Mouse (Mus musculus): ENCODE results near the gene Kcnk10. TPM values are rescaled to one million over a fixed set of nuclear protein-coding genes. Genes with fewer than 3 reads are reported as not detected.

Gene Kcnk10
- polyA plus RNA-seq, 1 experiment from 2014 or later, result 3.3 TPM

DNA sequence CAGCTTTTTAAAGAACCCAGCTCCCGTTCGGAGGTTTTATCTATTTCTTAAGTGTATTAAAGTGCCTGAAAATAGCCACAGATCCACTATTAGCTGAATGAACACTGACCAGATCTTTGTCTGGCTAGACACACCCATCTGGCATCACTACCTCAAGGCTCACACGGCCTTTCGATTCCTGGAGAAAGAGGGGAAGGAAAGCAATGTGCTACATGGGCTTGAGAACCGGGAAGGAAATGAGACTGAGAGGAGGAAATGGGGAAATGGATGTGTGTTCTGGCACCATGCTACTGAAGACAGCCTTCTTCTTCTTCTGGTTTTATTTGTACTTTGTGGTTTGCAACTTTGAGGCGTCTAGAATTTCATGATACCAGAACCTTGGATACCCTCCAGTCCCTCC, 8.7 kb downstream of the Kcnk10 start:
- POLR2A ChIA-PET, result no interaction called here
- DNase-seq (ENCODE audit: low read depth, low spot score) (no peak), ATAC-seq (no peak)
- in situ Hi-C loops (cut with MboI; ENCODE audit: low pct_unique_long_range_greater_than_20kb), result no loop called here
- H3K27me3 ChIP-seq, result no peaks in the 10 kb centered on the region
- CTCF ChIA-PET, result no interaction called here
- no peak for TF ChIP-seq CTCF (IDR thresholded peaks at IDR 0.05)

DNA sequence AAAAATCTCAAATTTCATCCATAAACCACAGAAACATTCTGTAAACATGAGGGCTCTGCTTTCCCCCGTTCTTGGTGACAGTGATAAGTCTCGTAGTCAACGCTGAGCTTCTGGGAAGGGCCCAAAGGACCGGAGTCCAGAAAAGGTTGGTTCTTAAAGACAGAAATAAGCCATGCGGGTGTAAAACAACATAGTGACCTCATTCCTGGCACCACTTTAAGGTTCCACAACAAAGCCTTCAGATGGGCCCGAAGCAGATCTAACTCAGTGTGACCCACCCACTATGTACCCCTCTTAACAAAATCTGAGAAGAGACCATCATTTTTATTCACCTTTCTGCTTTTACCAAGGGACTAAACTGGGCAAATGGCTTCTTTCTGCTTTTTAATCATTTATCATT, 10.2 kb downstream of the Kcnk10 start:
- ChIA-PET POLR2A (no interaction called here), CTCF (no interaction called here)
- no peak for DNase-seq (ENCODE audit: low read depth, low spot score)
- in situ Hi-C loops (cut with MboI; ENCODE audit: low pct_unique_long_range_greater_than_20kb), result no loop called here
- no peaks in the 10 kb centered on the region for H3K27me3 ChIP-seq
- no peak for ATAC-seq
- no peak for TF ChIP-seq CTCF (IDR thresholded peaks at IDR 0.05)

DNA sequence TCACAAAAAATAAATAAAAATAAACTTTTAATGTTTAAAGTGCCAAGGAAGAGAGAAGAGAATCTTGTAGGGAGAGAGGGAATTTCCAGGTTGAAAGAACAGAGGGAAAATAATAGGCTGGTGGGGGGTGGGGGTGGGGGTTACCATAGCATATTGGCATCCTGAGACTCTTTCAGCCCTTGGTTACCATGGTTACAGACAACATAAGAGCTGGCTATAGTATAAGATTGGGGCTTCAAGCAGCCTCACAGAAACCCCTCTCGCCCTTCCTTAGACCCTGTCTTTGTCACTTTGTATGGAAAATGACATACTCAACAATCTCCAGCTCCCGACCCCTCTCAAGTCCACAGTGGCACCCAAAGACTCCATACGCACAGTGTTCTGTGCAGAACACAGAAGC, 13.7 kb downstream of the Kcnk10 start:
- no peaks in the 10 kb centered on the region for H3K27me3 ChIP-seq
- no peak for TF ChIP-seq CTCF (IDR thresholded peaks at IDR 0.05)
- in situ Hi-C loops (cut with MboI; ENCODE audit: low pct_unique_long_range_greater_than_20kb), result no loop called here
- CTCF ChIA-PET, result no interaction called here
- ATAC-seq, result no peak
- POLR2A ChIA-PET, result no interaction called here
- DNase-seq (ENCODE audit: low read depth, low spot score), result no peak

DNA sequence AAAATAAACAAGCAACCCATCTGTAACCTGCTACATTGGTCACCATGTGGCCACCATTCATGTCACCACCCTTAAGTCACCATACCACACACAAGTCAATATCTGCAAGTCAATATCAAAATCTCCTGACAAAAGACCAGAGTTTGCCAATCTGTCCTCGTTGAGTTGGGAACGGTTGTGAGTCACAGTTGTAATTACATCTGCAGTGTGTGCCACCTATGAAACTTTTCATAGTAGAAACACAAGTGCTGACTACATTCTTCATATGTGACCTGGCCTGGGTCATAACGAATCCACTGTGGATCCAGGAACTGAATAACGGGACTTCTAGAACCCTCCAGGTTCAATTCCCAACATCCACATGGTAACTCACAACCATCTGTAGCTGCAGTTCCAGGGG, 14.8 kb downstream of the Kcnk10 start:
- ATAC-seq (no peak), DNase-seq (ENCODE audit: low read depth, low spot score) (no peak)
- POLR2A ChIA-PET, result no interaction called here
- no peak for TF ChIP-seq CTCF (IDR thresholded peaks at IDR 0.05)
- CTCF ChIA-PET, result no interaction called here
- in situ Hi-C loops (cut with MboI; ENCODE audit: low pct_unique_long_range_greater_than_20kb), result no loop called here
- no peaks in the 10 kb centered on the region for H3K27me3 ChIP-seq

DNA sequence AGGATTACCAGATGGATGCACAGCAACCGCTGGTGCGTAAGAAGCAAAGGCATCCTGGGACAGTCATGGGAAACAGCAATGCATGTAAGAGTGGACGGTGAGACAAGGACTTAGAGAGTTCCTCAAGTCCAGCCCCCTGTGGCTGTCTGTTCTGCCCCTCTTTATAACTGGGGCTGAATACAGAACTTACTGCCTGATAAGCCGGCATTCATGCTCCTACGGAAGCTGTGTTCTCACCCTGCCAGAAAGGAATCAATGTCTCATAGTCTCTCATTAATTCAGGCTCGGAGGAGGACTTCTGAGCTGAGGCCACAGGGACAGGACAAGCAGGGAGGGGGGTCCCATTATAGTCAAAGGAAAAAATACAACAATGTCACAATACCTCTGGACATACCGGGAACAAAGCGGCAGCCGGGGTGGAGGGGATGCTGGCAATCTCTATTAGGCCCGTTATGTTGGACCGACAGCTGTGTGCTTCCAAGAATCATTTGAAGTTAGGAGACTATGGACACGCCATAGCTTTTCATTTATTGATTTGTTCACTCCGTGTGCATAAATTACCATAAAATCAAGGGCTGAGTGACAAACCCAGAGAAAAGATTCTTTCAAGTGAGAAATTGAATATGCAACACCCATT, 15.7 kb downstream of the Kcnk10 start:
- CTCF ChIA-PET, result no interaction called here
- no peaks in the 10 kb centered on the region for H3K27me3 ChIP-seq
- ATAC-seq (no peak), DNase-seq (ENCODE audit: low read depth, low spot score) (no peak)
- TF ChIP-seq CTCF (IDR thresholded peaks at IDR 0.05), result no peak
- POLR2A ChIA-PET, result no interaction called here
- in situ Hi-C loops (cut with MboI; ENCODE audit: low pct_unique_long_range_greater_than_20kb), result no loop called here

DNA sequence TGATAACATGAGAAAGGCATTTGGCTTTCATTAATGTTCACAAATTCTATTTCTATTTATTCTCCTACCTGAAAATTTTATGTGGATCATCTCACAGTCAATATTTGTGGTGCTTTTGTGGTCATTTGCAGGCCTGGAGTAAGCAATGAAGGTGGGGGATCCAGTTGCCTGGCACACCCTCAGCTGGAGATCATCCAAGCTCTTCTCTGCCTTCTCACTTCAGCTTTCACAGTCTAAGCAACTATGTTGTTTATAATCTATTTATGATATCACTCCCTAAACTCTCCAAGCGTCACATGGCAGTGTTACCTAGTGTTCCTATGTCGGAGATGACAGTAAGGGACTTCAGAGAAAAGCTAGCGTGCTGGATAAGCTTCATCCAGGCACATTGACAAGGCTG, 18.1 kb downstream of the Kcnk10 start:
- ATAC-seq, result no peak
- CTCF ChIA-PET, result interaction anchor here (1.2 kb wide), 1 partner anchor 26 kb away, joined by 4 read pairs; no protein-coding TSS in a partner anchor

DNA sequence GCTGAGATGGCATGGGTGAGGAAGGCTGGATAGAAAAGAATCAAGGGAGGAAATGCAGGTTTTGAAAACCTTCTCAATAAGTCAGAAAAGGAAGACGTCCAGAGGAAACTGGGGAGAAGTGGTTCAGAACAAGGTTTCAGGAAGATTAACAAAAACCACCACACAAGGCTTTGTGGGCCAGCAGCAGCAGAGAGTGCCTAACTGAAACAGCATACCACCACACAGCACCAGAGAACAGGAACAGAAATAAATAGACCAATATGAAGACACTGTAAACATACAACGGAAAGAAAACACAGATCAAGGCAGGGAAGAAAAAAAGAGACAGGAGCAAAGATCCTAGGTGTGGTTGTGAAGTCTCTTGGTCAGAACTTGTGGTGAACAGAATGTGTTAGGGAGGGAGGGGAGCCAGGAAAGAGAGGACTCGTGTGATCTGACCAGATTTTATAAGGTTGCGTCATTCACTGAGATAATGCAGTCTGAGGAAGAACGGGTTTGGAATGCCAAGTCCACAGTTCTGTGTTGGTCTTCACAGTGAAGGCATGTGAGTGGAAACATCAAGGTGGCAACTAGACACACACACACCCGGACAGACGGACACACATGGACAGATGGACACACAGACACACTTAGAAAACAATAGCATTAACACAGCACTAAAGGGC, 21.0 kb downstream of the Kcnk10 start:
- DNase-seq (ENCODE audit: low read depth, low spot score), result no peak
- TF ChIP-seq CTCF (IDR thresholded peaks at IDR 0.05), result no peak
- in situ Hi-C loops (cut with MboI; ENCODE audit: low pct_unique_long_range_greater_than_20kb), result no loop called here

More for the DNA sequence above, 18.1 kb downstream of the Kcnk10 start:
- POLR2A ChIA-PET, result no interaction called here
- no peak for DNase-seq (ENCODE audit: low read depth, low spot score)
- in situ Hi-C loops (cut with MboI; ENCODE audit: low pct_unique_long_range_greater_than_20kb), result no loop called here
- H3K27me3 ChIP-seq, result no peaks in the 10 kb centered on the region
- TF ChIP-seq CTCF (IDR thresholded peaks at IDR 0.05), result no peak

DNA sequence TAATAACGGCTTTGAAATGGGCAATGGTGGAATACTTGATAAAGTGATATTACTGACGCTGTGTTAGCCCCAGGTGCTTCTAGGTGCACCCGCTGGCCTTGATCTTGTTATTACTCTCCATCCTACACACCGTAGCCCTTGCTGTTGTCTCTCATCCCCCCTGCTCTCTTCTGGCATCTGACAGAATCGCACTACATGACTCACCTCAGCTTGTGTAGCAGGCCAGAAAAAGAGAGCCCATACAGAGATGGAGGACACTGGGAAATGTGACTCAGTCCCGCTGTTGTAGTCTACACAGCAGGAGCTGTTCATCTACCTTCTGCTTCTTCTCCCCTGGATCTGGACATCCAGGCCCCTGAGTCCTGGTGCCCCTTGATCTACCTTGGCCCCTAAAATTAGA, 28.1 kb downstream of the Kcnk10 start:
- DNase-seq (ENCODE audit: low read depth, low spot score), result no peak
- POLR2A ChIA-PET, result no interaction called here
- no peak for TF ChIP-seq CTCF (IDR thresholded peaks at IDR 0.05)
- CTCF ChIA-PET, result no interaction called here
- no peak for ATAC-seq
- in situ Hi-C loops (cut with MboI; ENCODE audit: low pct_unique_long_range_greater_than_20kb), result no loop called here
- no peaks in the 10 kb centered on the region for H3K27me3 ChIP-seq

More for the DNA sequence above, 21.0 kb downstream of the Kcnk10 start:
- H3K27me3 ChIP-seq, result no peaks in the 10 kb centered on the region
- ChIA-PET CTCF (no interaction called here), POLR2A (no interaction called here)
- no peak for ATAC-seq

DNA sequence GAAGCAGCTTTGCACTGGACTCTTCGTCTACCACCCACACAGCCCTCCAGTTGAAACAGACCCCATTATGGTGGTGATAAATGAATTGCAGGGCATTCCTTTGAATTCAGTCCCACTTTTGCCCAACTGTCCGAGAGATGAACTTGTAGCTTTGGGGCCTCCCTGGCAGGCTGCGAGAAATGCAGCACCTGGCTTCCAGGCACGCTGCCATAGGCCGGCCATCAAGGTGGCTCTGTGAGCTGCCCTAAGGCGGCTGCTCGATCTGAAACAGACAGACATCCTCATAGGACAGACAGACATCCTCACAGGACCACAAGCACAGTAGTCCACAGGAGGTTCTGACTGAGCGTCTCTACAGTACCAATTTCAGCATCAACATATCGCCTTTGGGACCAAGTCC, 30.0 kb downstream of the Kcnk10 start:
- POLR2A ChIA-PET, result no interaction called here
- ATAC-seq (no peak), DNase-seq (ENCODE audit: low read depth, low spot score) (no peak)
- in situ Hi-C loops (cut with MboI; ENCODE audit: low pct_unique_long_range_greater_than_20kb), result no loop called here
- no peaks in the 10 kb centered on the region for H3K27me3 ChIP-seq
- no peak for TF ChIP-seq CTCF (IDR thresholded peaks at IDR 0.05)
- CTCF ChIA-PET, result no interaction called here

DNA sequence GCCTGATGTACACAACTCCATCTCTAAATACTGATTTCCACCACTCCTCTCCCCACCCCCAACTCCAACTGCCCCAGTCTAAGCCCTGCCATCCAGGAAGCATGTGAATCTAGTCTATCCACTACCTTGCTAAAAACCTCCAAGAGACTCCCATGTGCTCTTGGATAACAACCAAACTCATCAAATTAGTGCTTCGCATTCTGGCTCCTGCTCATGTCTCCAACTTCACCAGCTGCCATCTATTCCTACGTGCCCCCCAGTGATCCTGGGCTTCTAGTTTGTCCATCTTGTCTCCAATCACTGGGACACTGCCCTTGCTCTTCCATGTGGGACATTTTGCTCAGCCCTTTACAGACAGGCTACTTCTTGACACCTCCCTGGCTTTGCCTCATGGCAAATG, 32.2 kb downstream of the Kcnk10 start:
- ChIA-PET POLR2A (no interaction called here), CTCF (no interaction called here)
- TF ChIP-seq CTCF (IDR thresholded peaks at IDR 0.05), result no peak
- in situ Hi-C loops (cut with MboI; ENCODE audit: low pct_unique_long_range_greater_than_20kb), result no loop called here
- ATAC-seq (no peak), DNase-seq (ENCODE audit: low read depth, low spot score) (no peak)
- no peaks in the 10 kb centered on the region for H3K27me3 ChIP-seq

DNA sequence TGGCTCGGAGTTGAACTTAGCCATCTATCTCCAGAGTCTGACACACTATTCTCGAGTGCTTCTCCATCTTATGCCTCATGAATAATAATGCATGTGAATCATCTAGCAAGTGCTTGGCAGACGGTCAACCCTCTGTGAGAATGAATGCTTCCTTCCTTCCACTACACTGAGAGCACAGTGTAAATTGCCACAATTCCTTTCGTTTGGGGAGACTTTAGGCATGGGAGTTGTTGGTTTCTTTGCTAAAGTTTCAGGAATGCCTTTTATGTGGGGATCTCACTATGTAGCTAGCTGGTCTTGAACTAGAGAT, 32.9 kb downstream of the Kcnk10 start:
- DNase-seq (ENCODE audit: low read depth, low spot score) (no peak), ATAC-seq (peak; percentile 74)
- no peak for TF ChIP-seq CTCF (IDR thresholded peaks at IDR 0.05)
- in situ Hi-C loops (cut with MboI; ENCODE audit: low pct_unique_long_range_greater_than_20kb), result no loop called here
- ChIA-PET POLR2A (no interaction called here), CTCF (no interaction called here)
- H3K27me3 ChIP-seq, result no peaks in the 10 kb centered on the region

Measured in Patski (cell line).